Mouse (Mus musculus): ENCODE results near the gene Gm49721.
"Not testable (repeated sequence)": the region's sequence is repeated elsewhere in the genome, so short reads cannot be mapped to it uniquely, and the experiment has no call there.

Gene Gm49721

DNA sequence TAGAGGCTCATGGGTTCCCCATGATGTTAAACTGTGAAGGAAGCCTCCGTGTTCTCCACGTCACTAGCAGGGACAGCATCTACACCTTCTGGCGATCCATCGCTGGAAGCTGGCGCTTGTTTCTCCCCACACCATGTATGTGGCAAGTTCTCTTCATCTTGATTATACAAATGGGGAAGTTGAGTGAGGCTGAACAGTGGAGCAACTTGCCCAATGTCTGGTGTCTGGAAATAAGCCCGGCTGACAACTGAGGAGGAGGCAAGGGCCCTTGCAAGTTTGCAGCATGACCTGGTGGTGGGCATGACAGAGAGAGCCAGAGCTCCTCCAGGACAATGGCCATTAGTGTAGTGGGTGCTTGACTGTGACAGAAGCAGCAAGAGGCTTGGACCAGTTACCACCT is 96.8 kb downstream of the Gm49721 start:
- not testable (repeated sequence) for DNase-seq (ENCODE audit: low spot score)

DNA sequence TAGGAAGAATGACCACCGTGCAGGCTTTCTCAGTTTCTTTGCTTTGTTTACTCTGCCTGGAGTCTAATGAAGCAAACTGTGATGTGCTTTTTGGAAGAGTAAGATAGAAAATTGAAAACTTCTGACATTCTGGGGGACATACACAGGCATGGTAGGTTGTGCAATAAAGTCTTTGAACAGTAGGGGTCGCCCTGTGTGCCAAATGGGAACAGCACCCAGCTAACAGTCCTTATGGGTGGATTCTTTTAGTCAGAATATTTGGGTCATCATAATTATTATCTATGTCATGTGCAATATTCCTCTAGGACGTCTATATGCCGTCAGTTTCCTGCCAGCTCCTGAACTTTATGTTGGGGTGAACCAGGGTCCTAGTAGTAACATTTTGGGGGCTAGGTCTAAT is 100.9 kb downstream of the Gm49721 start:
- not testable (repeated sequence) for DNase-seq (ENCODE audit: low spot score)

- not testable (repeated sequence) for DNase-seq (ENCODE audit: low spot score)
These were observed 105.8 kb downstream of the Gm49721 start for GRCm38 (mm10) chr17:7084523-7084922.

DNA sequence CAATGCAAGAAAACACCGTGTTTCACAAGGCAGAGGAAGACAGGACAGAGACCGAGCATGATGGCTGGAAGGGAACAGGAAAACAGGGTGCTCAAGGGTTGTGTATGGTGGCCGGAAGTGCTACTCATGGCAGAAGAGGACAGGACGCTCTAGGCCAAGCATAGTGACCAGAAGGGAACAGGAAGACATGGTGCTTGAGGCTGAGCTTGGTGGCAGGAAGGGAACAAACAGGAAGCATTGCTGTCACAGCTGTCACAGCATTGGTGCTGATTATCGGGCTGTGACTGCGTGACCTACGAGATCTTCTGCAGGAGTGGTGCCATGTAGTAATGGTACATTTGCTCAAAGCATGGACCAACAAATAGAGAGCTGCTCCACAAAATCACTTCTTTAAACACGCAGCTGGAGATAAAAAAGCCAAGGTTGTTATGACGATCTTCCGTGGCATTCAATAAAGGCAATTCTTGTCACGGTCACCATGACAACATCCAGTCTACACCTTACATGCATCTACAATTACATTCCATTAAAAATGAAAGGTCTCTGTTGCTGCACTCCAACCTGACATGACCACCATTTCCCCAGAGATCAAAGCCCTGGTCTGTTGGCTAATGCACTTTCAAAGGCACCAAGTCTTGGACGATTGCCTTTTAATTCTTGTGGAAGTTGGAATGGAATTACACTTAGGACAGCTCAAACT is 106.9 kb downstream of the Gm49721 start:
- DNase-seq (ENCODE audit: low spot score), result not testable (repeated sequence)

GRCm38 (mm10) chr17:7086836-7087235 is 108.1 kb downstream of the Gm49721 start:
- DNase-seq (ENCODE audit: low spot score), result not testable (repeated sequence)
